Mouse (Mus musculus) CD8-positive naive resting alpha-beta T cell, adult 2 months (primary cell): ENCODE measurements around the gene Sugct.

ENCODE experiments used
- DNase-seq, 2 experiments: peaks; one replicate each; pipeline ENCODE4 v3.0.0; 2022; ENCODE audit warnings: low read depth in 2 of 2, low spot score in 2 of 2

The Sugct gene

DNA sequence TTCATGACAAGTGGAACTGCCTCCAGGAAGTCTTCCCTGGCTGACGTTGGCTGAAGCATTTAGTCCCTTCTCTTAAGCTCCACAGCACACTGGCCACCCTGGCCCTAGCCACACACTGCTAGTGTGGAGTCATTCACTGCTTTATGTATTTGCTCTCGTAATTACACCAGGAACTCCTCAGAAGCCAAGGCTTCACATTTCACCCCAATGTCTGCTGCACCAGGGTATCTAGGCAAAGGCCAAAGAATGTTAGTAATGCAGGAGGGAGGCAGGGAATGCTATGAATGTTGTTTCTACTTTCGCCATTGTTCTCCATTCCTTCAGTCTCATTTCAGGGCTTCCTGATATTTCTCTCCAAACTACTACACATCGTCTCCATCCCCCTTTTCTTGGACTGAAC, 398.4 kb downstream of the Sugct start:
- DNase-seq: no peak

GRCm38 (mm10) chr13:17296460-17296859, 398.9 kb downstream of the Sugct start:
- no peak for DNase-seq

DNA sequence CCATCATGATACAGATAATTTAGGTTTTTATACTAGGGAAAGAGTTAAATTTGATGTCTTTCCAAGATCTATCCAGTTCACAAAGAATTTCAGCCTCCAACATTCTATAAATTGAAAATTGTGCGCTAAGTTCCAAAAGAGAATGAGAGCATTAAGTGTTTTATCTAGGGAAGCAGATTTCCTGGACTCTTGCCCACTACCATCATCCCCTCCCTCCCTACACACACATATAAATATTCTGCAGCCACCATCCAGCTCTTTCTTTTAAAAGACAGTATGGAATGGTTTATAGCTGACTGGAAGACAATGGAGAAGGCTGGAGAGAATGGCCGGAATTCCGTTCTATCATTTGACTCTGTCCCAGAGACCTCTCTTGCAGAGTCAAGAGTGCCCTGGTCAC, 404.3 kb downstream of the Sugct start:
- no peak for DNase-seq

GRCm38 (mm10) chr13:17288377-17288776, 407.0 kb downstream of the Sugct start:
- DNase-seq: no peak

DNA sequence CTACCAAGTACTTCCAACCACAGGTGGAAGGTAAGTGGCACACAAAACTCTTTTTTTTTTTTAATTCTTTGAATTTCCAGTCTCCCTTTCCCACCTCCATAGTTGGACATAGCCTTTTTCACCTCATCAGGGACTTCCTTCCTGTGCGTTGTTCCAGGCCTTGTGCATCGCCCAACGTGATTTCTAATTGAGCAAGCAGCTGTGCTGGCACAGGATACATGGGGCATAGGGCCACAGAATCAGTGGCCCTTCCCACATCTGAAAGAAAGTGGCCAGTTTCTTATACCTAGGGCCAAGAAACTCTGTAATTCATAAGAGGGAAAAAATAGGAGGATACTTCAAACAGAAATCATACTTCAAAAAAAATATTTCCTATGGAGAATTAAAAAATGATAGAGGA, 449.4 kb downstream of the Sugct start:
- DNase-seq: no peak

GRCm38 (mm10) chr13:17216524-17216923, 478.8 kb downstream of the Sugct start:
- no peak for DNase-seq

DNA sequence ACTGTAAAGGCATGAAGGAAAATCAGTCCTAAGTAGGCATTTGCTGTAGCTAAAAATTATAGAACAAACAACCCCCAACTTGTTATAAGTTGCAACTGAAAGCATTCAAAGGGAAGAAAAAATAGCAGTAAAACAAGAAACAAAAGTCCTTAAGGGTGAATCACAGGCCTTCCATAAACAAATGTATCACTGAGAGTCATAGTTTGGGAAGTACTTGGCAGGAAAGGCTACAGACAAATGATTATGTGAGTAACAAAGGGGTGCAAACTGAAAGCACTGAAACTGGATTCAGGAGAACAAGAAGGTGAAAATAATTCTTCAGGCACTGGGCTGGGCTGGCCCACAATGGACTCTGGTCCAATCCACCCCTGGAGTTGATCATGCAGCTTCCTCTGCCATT, 482.7 kb downstream of the Sugct start:
- DNase-seq: no peak

DNA sequence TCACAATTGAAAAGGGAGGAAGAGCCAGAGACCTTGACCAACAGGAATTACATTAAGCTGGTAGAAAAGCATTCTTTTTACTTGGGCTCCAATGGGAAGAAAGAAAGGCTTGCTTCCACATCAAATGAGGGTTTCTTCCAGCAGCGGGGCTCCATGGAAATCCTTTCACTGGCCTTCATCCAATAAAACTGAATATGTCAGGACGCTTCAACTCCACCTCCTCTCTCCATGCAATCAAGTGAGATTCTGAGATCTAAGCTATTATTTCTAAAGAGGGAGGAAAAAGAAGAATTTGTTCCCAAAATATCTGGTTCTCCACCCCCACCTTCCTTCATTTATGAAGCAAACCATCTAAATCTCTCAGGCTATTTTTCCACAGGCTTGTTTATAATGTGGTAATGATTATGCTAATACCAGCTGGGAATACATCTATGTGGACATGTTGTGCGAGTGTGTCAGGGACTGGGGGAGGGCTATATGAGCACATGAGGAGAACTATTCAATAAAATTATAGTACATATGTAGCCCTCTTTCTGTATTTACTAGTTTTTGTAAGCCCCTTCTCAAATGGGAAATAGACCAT, 505.1 kb downstream of the Sugct start:
- DNase-seq: no peak

- DNase-seq: no peak
Observed at GRCm38 (mm10) chr13:17185253-17185652, 510.1 kb downstream of the Sugct start.

GRCm38 (mm10) chr13:17165917-17166316, 529.4 kb downstream of the Sugct start:
- DNase-seq: no peak

DNA sequence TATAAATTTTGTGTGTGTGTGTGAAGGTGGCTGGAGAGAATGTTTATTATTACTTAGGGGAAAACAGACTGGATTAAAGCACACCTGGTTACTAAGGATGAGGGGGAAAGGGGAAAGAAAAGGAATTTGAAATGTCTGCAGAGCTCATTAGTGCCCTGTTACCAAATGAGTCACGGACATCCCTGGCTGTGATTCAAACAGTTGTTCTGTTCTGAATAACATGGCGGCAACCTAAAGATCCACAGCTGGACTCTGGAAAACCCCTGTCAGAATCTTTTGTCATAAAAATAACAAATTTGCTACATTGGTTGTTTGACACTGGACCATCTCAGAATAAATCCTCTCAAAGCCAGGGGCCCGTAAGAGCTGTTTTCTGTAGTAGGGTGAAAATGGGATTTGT, 530.6 kb downstream of the Sugct start:
- DNase-seq: no peak

- no peak for DNase-seq
Observed at GRCm38 (mm10) chr13:17146441-17146992, 548.8 kb downstream of the Sugct start.

- DNase-seq: no peak
Observed at GRCm38 (mm10) chr13:17116073-17116472, 579.3 kb downstream of the Sugct start.

DNA sequence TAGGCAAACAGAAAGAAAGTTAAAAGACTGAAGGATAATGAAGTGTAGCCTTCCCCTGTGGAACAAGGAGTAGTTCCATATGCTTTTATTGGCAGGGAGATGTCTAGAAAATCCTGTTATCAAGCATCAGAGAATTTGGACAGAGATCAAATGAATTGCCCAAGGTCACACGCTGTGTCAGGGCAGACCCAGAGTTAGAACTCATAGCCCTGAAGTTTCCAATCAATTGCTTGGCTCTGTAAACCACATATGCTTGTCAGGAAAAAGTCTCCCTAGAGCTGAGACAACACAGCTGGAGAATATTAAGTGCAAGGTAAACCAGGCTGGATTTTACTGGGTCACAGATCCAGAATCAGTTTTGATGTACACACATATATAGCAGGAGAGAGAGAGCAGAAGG, 593.0 kb downstream of the Sugct start:
- no peak for DNase-seq

DNA sequence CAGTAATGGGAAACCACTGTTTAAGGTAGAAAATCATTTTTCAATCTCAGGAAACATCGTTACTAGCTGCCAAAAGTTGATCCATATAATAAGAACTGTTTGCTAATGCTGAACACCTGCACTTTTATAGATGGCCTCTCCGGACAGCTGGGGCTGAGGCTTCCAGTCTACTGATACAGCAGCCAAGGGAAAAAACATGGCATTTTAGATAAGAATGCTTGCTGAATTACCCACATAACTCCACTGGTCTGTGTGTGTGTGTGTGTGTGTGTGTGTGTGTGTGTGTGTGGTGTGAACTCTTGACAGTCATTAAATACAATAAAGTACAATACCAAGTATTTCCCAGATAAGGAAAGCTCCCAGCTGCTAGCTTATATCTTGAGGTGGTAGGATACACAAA, 608.8 kb downstream of the Sugct start:
- DNase-seq: no peak

DNA sequence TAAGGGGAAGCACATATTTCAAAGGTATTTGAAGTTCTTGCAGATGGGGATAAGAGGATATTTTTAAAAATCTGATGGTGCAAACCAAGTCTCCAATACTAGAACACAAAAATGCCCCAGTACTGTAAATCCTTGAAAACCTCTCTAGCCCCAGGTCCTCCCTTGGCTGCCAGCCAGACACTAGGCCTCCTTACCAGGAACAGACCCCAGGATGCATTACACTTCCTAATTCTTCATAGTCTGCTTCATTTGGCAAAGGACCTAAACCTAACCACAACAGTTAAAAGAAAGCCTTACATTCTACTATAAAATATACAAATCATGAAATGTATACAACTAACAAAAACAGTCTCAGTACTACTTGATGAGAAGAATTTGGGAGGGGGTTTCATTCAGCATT, 609.2 kb downstream of the Sugct start:
- DNase-seq: no peak

- DNase-seq: no peak
Observed at GRCm38 (mm10) chr13:17084946-17085852, 610.2 kb downstream of the Sugct start.

GRCm38 (mm10) chr13:17081618-17082017, 613.7 kb downstream of the Sugct start:
- no peak for DNase-seq

GRCm38 (mm10) chr13:17065552-17065951, 629.8 kb downstream of the Sugct start:
- DNase-seq: no peak

DNA sequence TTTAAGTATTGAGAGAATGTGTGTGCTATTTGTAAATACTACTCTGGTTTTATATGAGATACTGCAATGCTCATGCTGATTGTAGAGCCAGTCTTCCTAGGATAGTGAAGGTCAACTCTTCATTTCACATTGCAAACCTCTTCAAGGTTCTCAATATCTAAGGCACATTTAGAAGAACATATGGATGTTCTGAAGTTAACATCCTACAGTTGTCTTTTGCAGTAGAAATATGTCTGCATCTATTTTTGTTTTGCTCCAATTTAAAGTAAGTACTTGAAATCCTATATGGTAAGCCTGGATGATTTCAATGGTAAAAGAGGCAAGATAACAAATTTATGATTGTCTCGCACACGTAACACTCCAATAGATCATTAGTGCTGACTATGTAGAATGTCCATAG, 638.7 kb downstream of the Sugct start:
- DNase-seq: no peak

- DNase-seq: no peak
Observed at GRCm38 (mm10) chr13:17043426-17044224, 651.7 kb downstream of the Sugct start.

GRCm38 (mm10) chr13:17042332-17042731, 653.0 kb downstream of the Sugct start:
- DNase-seq: no peak
